Comparison of ENCODE assay signal across 21 mouse cellular contexts in the genomic region with DNA sequence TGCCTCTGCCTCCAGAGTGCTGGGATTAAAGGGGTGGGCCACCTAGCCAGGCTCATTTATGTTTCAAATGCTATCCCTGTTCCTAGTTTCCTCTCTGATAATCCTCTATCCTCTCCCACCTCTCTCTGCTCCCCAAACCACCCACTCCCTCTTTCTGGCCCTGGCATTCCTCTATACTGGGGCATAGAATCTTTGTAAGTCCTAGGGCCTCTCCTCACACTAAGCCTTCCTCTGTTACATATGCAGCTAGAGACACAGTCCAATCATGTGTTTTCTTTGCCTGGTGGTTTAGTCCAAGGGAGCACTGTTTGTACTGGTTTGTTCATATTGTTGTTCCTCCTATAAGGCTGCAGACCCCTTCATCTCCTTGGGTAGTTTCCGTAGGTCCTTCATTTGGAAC.
DNase-seq lines count a peak whose midpoint lies in the region; ATAC-seq and TF ChIP-seq lines count a peak whose summit lies in the region.
"Had no signal": no experiment of that assay in that cellular context is flagged by ENCODE, and none has a peak within 500 bp of the region (broad histone marks: within the 10 kb centered on the region; RNA-seq: fewer than 3 reads in every experiment).

No protein-coding gene starts in this region.

- TF ChIP-seq EP300 in stomach, postnatal 0 days (optimal IDR thresholded peaks at IDR 0.05): no peak

- TF ChIP-seq CTCF in midbrain, postnatal 0 days (IDR thresholded peaks at IDR 0.05): no peak
- TF ChIP-seq CTCF in stomach, postnatal 0 days (IDR thresholded peaks at IDR 0.05; ENCODE audit: low read depth): no peak

- H3K9ac ChIP-seq in liver, embryonic 16.5 days (ENCODE audit: low read depth, low read length): no peak overlapping the region
- no peak overlapping the region for H3K9ac ChIP-seq in midbrain, embryonic 14.5 days (replicated peaks; ENCODE audit: low read length)
- no peak overlapping the region for H3K9ac ChIP-seq in midbrain, postnatal 0 days (replicated peaks; ENCODE audit: low read length, poor library complexity, severe bottlenecking)
- H3K9ac ChIP-seq in stomach, postnatal 0 days (ENCODE audit: low read length): no peak overlapping the region
- H3K9ac ChIP-seq: embryonic facial prominence, embryonic 12.5 days; forebrain, embryonic 15.5 days; heart, embryonic 13.5 days; hindbrain, embryonic 13.5 days had no signal

- 58% methylated on average over 1 of the region's 1 CpGs for WGBS in liver, embryonic 16.5 days (ENCODE audit: insufficient replicate concordance)
- WGBS in midbrain, embryonic 14.5 days: 86% methylated on average over 1 of the region's 1 CpGs
- WGBS in midbrain, postnatal 0 days: 78% methylated on average over 1 of the region's 1 CpGs
- 83% methylated on average over 1 of the region's 1 CpGs for WGBS in stomach, postnatal 0 days

- H3K4me2 ChIP-seq in liver, embryonic 16.5 days (ENCODE audit: low read depth, low read length): no peak overlapping the region
- H3K4me2 ChIP-seq in midbrain, embryonic 14.5 days (ENCODE audit: low read length): no peak overlapping the region
- no peak overlapping the region for H3K4me2 ChIP-seq in midbrain, postnatal 0 days (ENCODE audit: low read depth, low read length, poor library complexity, severe bottlenecking)
- no peak overlapping the region for H3K4me2 ChIP-seq in stomach, postnatal 0 days (replicated peaks; ENCODE audit: low read depth)
- H3K4me2 ChIP-seq: embryonic facial prominence, embryonic 12.5 days; forebrain, embryonic 15.5 days; heart, embryonic 13.5 days; hindbrain, embryonic 13.5 days had no signal

- peaks cover 15% of the 10 kb centered on the region; the same call in 1 of the 2 replicates for H3K9me3 ChIP-seq in liver, embryonic 16.5 days (replicated peaks; ENCODE audit: control insufficient read depth, low read length)
- peaks cover 64% of the 10 kb centered on the region for H3K9me3 ChIP-seq in midbrain, embryonic 14.5 days (ENCODE audit: control insufficient read depth, low read length)
- H3K9me3 ChIP-seq in midbrain, postnatal 0 days (ENCODE audit: low read length): peaks cover 51% of the 10 kb centered on the region
- no peaks in the 10 kb centered on the region for H3K9me3 ChIP-seq in stomach, postnatal 0 days (ENCODE audit: control insufficient read depth, low read length)

- no peaks in the 10 kb centered on the region for H3K4me1 ChIP-seq in liver, embryonic 16.5 days (ENCODE audit: control insufficient read depth, low read depth, low read length)
- H3K4me1 ChIP-seq in midbrain, embryonic 14.5 days (ENCODE audit: control insufficient read depth, insufficient read depth, low read length): no peaks in the 10 kb centered on the region
- no peaks in the 10 kb centered on the region for H3K4me1 ChIP-seq in midbrain, postnatal 0 days (ENCODE audit: insufficient read depth, low read length)
- no peaks in the 10 kb centered on the region for H3K4me1 ChIP-seq in stomach, postnatal 0 days (replicated peaks; ENCODE audit: control insufficient read depth, insufficient read depth)
- H3K4me1 ChIP-seq: embryonic facial prominence, embryonic 12.5 days; forebrain, embryonic 15.5 days; heart, embryonic 13.5 days; hindbrain, embryonic 13.5 days had no signal

- H3K27me3 ChIP-seq in liver, embryonic 16.5 days (ENCODE audit: control insufficient read depth, insufficient read depth, low read depth, low read length): no peaks in the 10 kb centered on the region
- H3K27me3 ChIP-seq in midbrain, embryonic 14.5 days (ENCODE audit: control insufficient read depth, insufficient read depth, low read length): no peaks in the 10 kb centered on the region
- H3K27me3 ChIP-seq in midbrain, postnatal 0 days (ENCODE audit: insufficient read depth, low read length): no peaks in the 10 kb centered on the region
- no peaks in the 10 kb centered on the region for H3K27me3 ChIP-seq in stomach, postnatal 0 days (ENCODE audit: control insufficient read depth, insufficient read depth, low read length)
- H3K27me3 ChIP-seq: embryonic facial prominence, embryonic 12.5 days; forebrain, embryonic 15.5 days; heart, embryonic 13.5 days; hindbrain, embryonic 13.5 days; Patski had no signal

- H3K36me3 ChIP-seq in liver, embryonic 16.5 days (ENCODE audit: control insufficient read depth, insufficient read depth): no peaks in the 10 kb centered on the region
- no peaks in the 10 kb centered on the region for H3K36me3 ChIP-seq in midbrain, embryonic 14.5 days (ENCODE audit: control insufficient read depth, insufficient read depth, low read length)
- no peaks in the 10 kb centered on the region for H3K36me3 ChIP-seq in midbrain, postnatal 0 days (ENCODE audit: insufficient read depth, low read length)
- no peaks in the 10 kb centered on the region for H3K36me3 ChIP-seq in stomach, postnatal 0 days (ENCODE audit: control insufficient read depth, insufficient read depth, low read length)
- H3K36me3 ChIP-seq: embryonic facial prominence, embryonic 12.5 days; forebrain, embryonic 15.5 days; heart, embryonic 13.5 days; hindbrain, embryonic 13.5 days had no signal

- ATAC-seq in liver, embryonic 16.5 days (ENCODE audit: low read depth): 0 out of 2 replicates have a peak, but pooled peaks have one; percentile 17
- ATAC-seq in midbrain, embryonic 14.5 days (ENCODE audit: low FRiP score, low TSS enrichment): peak; percentile 14; the same call in 1 of the 2 replicates
- ATAC-seq in midbrain, postnatal 0 days (ENCODE audit: low FRiP score): no peak
- 0 out of 2 replicates have a peak, but pooled peaks have one; percentile 43 for ATAC-seq in stomach, postnatal 0 days (ENCODE audit: low FRiP score, low TSS enrichment)
- ATAC-seq: forebrain, embryonic 15.5 days; hindbrain, postnatal 0 days; Patski had no signal

- no peak overlapping the region for H3K4me3 ChIP-seq in liver, embryonic 16.5 days (ENCODE audit: low read depth, low read length)
- H3K4me3 ChIP-seq in midbrain, embryonic 14.5 days (replicated peaks; ENCODE audit: low read depth, low read length): no peak overlapping the region
- H3K4me3 ChIP-seq in midbrain, postnatal 0 days (ENCODE audit: low read depth, low read length): no peak overlapping the region
- H3K4me3 ChIP-seq in stomach, postnatal 0 days (ENCODE audit: low read depth, low read length): no peak overlapping the region
- H3K4me3 ChIP-seq: embryonic facial prominence, embryonic 12.5 days; forebrain, embryonic 15.5 days; heart, embryonic 13.5 days; hindbrain, embryonic 13.5 days had no signal

- peak; percentile 87 for DNase-seq in heart, adult 11 months
- no peak for DNase-seq in heart, adult 9 months (ENCODE audit: low spot score in 2 of 2)
- no peak for DNase-seq in liver
- DNase-seq in midbrain, embryonic 14.5 days: no peak
- no peak for DNase-seq in midbrain, postnatal 0 days (ENCODE audit: low spot score)
- no peak for DNase-seq in stomach, postnatal 0 days (ENCODE audit: low spot score)
- no peak for DNase-seq in layer of hippocampus, adult 11-12 months (ENCODE audit: low spot score)
- DNase-seq: adrenal gland, adult 8-10 months; adrenal gland, postnatal 36 days; cerebellum, adult 2 months; cerebellum, postnatal 10 days; gastrocnemius, postnatal 36 days; heart, adult 18-20 months; heart, postnatal 36 days had no signal

- H3K27ac ChIP-seq in liver, embryonic 16.5 days (ENCODE audit: low read length): no peak overlapping the region
- no peak overlapping the region for H3K27ac ChIP-seq in midbrain, embryonic 14.5 days (replicated peaks; ENCODE audit: low read depth, low read length)
- H3K27ac ChIP-seq in midbrain, postnatal 0 days (ENCODE audit: low read depth, low read length): no peak overlapping the region
- H3K27ac ChIP-seq in stomach, postnatal 0 days (replicated peaks): no peak overlapping the region
- H3K27ac ChIP-seq: embryonic facial prominence, embryonic 12.5 days; forebrain, embryonic 15.5 days; heart, embryonic 13.5 days; hindbrain, embryonic 13.5 days; hindbrain, postnatal 0 days had no signal
